Mouse (Mus musculus) neural tube, embryonic 11.5 days (tissue): ENCODE measurements around the gene Aoc2. TPM values are rescaled to one million over a fixed set of nuclear protein-coding genes. Genes with fewer than 3 reads are reported as not detected.
"Not testable (repeated sequence)": the region's sequence is repeated elsewhere in the genome, so short reads cannot be mapped to it uniquely, and the experiment has no call there.

Experiments used
- ATAC-seq: fragments of 200-750 bp; cut with Nextera tagmentation; 2 replicates; pipeline ENCODE4 v1.8.0; 2017; ENCODE audit warnings: moderate number of reproducible peaks, mild to moderate bottlenecking, moderate TSS enrichment, moderate library complexity; ENCODE audit not compliant: insufficient read depth, low FRiP score, low TSS enrichment
- DNase-seq: peaks from one replicate; pipeline ENCODE4 v3.0.0-alpha.2; 2015; ENCODE audit warnings: low spot score
- H3K27ac ChIP-seq: fragments of 300-500 bp; sonication (generic); 2 replicates; pipeline ENCODE4 v1.5.1; 2014; ENCODE audit warnings: low read depth, mild to moderate bottlenecking, low read length
- H3K27me3 ChIP-seq: fragments of 300-500 bp; sonication (generic); 2 replicates; pipeline ENCODE4 v1.6.1; 2014; ENCODE audit warnings: mild to moderate bottlenecking, low read length, mixed read lengths; ENCODE audit not compliant: control insufficient read depth, insufficient read depth
- H3K36me3 ChIP-seq: fragments of 300-500 bp; sonication (generic); 2 replicates; pipeline ENCODE4 v1.6.1; 2014; ENCODE audit warnings: mild to moderate bottlenecking, low read length, moderate library complexity, mixed read lengths; ENCODE audit not compliant: control insufficient read depth, insufficient read depth
- H3K4me1 ChIP-seq: fragments of 300-500 bp; sonication (generic); 2 replicates; pipeline ENCODE4 v1.6.1; 2014; ENCODE audit warnings: low read length, mixed read lengths; ENCODE audit not compliant: control insufficient read depth, insufficient read depth
- H3K4me2 ChIP-seq: fragments of 300-500 bp; sonication (generic); 2 replicates; pipeline ENCODE4 v1.6.1; 2014; ENCODE audit warnings: low read depth, mild to moderate bottlenecking, moderate library complexity
- H3K4me3 ChIP-seq: fragments of 300-500 bp; sonication (generic); 2 replicates; pipeline ENCODE4 v1.5.1; 2014; ENCODE audit warnings: low read depth, low read length
- H3K9ac ChIP-seq: fragments of 300-500 bp; sonication (generic); 2 replicates; pipeline ENCODE4 v1.6.1; 2014; ENCODE audit warnings: mild to moderate bottlenecking, low read length
- H3K9me3 ChIP-seq: fragments of 300-500 bp; sonication (generic); 2 replicates; pipeline ENCODE4 v1.6.1; 2016; ENCODE audit warnings: low read length; ENCODE audit not compliant: control insufficient read depth
- WGBS: fragments of 180-500 bp; shearing (Covaris S2); extraction: QIAGEN DNeasy Blood & Tissue Kit; methylation state at CpG from one replicate; pipeline ENCODE4 v1.1.7; 2014; 5-methylcytosine and 5-hydroxymethylcytosine counted together
- polyA plus RNA-seq: library from polyadenylated mRNA; unstranded; fragments of >200 nt; fragmentation: Nextera tagmentation; extraction: Ambion mirVana; gene quantifications from 2 replicates; pipeline ENCODE4 v1.2.1, GENCODE M21; 2014

Aoc2 gene
- polyA plus RNA-seq, 1 experiment from 2014 or later, result 1.8 TPM

DNA sequence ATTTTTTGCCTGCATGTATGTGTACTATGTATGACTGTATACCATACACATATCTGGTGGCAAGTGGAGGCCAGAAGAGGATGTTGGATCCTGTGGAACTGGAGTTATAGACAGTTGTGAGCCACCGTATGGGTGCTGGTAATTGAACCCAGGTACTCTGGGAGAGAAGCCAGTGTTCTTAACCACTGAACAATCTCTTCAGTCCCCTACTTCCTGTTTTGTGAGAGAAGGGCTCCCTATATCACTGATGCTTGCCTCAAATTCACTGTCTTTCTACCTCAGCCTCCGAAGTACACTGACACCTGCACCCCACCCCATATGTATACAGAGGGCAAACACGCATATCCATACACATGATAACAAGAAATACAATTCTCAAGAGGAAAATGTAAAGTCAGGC, 13.8 kb upstream of the Aoc2 start:
- Histone ChIP-seq H3K9me3 (no peaks in the 10 kb centered on the region), H3K36me3 (no peaks in the 10 kb centered on the region), H3K9ac (no peak overlapping the region), H3K27ac (no peak overlapping the region), H3K4me3 (no peak overlapping the region), H3K4me1 (no peaks in the 10 kb centered on the region), H3K27me3 (no peaks in the 10 kb centered on the region), H3K4me2 (no peak overlapping the region)
- ATAC-seq, result no peak
- WGBS, result 90% methylated on average over 3 of the region's 3 CpGs
- DNase-seq, result no peak

DNA sequence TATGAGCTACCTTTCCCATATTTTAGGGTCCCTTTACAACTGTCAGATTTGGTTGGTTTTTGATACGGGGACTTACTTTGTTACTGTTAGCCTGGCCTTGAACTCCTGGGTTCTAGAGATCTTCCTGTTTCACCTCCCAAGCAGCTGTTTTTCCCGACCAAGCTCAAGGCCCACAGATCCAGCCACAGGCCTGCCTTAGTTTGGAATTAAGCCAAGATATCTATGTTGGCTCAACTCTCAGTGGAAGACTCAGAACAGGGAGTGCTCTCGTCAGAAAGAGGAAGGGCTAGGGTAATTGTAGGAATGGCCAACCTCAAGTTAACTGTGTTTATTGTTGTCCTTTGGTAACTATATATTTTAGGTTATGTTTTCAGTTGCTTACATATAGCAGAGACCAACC, 12.7 kb upstream of the Aoc2 start:
- no peak overlapping the region for H3K9ac ChIP-seq
- H3K27me3 ChIP-seq, result no peaks in the 10 kb centered on the region
- ATAC-seq (no peak), DNase-seq (no peak)
- 75% methylated on average over 3 of the region's 3 CpGs for WGBS
- peaks cover 5% of the 10 kb centered on the region; the same call in 1 of the 2 replicates for H3K4me1 ChIP-seq
- no peak overlapping the region for H3K27ac ChIP-seq
- H3K4me2 ChIP-seq, result no peak overlapping the region
- H3K9me3 ChIP-seq, result no peaks in the 10 kb centered on the region
- no peak overlapping the region for H3K4me3 ChIP-seq
- H3K36me3 ChIP-seq, result no peaks in the 10 kb centered on the region

DNA sequence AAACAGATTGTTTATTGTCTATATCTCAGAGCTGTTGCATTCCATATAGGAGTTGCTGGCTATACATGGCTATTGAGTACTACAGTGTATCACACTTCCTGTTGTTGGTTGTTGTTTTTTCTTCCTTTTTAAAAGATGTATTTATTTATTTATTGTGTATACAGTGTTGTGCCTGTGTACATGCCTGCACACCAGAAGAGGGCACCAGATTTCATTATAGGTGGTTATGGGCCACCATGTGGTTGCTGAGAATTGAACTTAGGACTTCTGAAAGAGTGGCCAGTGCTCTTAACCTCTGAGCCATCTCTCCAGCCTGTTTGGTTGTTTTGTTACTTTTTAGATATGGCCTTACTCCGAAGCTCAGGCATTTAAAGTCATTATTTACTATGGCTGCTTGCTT, 10.3 kb upstream of the Aoc2 start:
- WGBS, result 97% methylated on average over 1 of the region's 1 CpGs
- no peak overlapping the region for H3K4me3 ChIP-seq
- H3K9ac ChIP-seq, result no peak overlapping the region
- ATAC-seq (no peak), DNase-seq (no peak)
- no peaks in the 10 kb centered on the region for H3K27me3 ChIP-seq
- no peak overlapping the region for H3K4me2 ChIP-seq
- no peak overlapping the region for H3K27ac ChIP-seq
- H3K9me3 ChIP-seq, result no peaks in the 10 kb centered on the region
- no peaks in the 10 kb centered on the region; the same call in 1 of the 2 replicates for H3K36me3 ChIP-seq
- H3K4me1 ChIP-seq, result peaks cover 6% of the 10 kb centered on the region; the same call in 1 of the 2 replicates

DNA sequence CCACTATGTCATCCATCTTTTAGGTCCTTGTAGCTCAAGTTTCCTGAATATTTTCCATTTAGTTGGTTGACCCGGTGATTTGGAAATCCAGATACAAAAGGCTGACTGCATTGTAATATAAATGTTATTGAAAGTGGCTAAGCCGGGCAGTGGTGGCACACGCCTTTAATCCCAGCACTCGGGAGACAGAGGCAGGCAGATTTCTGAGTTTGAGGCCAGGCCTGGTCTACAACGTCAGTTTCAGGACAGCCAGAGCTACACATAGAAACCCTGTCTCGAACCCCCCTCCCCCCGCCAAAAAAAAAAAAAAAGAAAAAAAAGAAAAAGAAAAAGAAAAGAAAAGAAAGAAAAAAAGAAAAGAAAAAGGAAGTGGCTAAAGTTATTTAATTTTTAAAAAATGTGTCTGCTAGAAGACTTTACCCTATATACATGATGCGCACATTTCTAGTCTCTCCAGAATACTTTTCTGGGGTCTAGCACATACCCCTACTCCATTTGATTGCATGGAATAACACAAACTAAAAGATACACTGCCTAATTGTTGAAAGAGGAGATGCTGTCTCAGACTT, 9.7 kb upstream of the Aoc2 start:
- H3K4me3 ChIP-seq, result peak overlapping the region; percentile 92
- WGBS, result 83% methylated on average over 8 of the region's 8 CpGs
- peak overlapping the region; percentile 80 for H3K9ac ChIP-seq
- H3K36me3 ChIP-seq, result peaks cover 4% of the 10 kb centered on the region
- no peaks in the 10 kb centered on the region for H3K9me3 ChIP-seq
- H3K27ac ChIP-seq, result peak overlapping the region; percentile 24; the same call in 1 of the 2 replicates
- DNase-seq (no peak), ATAC-seq (no peak)
- peak overlapping the region; percentile 91 for H3K4me2 ChIP-seq
- H3K4me1 ChIP-seq, result peaks cover 6% of the 10 kb centered on the region; the same call in 1 of the 2 replicates
- H3K27me3 ChIP-seq, result no peaks in the 10 kb centered on the region

DNA sequence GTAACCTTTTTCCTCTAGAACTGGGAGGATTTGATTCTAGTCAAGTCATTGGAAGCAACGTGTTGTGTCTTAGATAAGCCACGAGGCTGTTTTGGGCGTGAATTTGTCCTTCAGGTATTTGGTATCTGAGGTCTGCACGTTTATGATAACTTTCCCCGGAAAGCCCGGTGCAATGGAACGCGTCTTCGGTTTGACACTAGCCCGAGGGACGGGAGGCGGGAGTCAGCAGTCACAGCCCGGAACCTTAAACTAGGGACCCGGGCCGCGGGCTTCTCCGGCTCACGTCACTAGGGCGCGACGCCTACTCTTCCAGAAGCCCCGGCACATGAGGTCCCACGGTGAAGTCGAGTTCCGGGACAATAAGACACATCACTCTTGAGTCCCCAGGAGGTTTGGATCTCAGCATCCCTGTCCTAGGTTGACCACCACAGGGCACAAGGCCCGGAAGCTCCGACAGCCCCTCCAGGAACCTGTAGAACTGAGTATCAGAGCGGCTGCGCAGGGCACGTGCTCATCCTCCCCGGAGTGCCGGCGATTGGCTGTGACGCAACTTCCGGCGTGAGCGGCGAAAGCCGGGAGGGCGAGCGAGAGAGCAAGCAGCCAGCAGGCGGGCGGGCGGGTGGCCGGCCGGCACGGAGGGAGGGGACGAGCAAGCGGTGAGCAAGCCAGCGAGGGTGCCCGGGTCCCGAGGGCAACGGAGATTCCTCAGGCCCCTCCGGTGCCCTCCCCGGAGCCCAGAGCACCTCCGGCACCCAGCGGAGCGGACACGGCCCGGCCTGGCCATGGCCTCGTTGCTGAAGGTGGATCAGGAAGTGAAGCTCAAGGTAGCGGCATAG, 9.0 kb upstream of the Aoc2 start, which contains the start of gene Psme3:
TSS of gene Psme3 (plus strand) at position 549 of the 836 bp plus-strand sequence.
- under 1% methylated on average over 56 of the region's 62 CpGs for WGBS

DNA sequence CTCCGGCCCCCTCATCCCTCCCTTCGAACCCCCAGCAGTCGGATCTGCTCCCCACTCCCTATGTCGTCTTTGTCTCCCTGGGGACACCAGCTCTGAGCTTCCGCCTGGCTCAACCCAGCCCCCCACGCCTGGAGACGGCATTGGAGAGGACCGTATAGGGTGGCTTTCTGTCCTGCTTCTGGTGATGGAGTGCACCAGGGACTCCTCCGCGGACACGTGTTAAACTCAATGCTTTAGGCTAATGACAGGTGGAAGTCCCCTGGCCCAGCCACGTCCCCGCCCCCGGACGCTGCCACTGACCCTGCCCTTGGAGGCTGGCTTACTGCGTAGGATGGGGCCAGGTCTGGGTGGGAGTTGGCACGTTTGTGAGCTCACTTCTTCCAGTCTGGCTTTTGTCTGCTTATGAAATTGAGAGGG, 8.4 kb upstream of the Aoc2 start:
- H3K4me2 ChIP-seq, result peak overlapping the region; percentile 91
- H3K4me1 ChIP-seq, result peaks cover 6% of the 10 kb centered on the region; the same call in 1 of the 2 replicates
- peaks cover 7% of the 10 kb centered on the region for H3K36me3 ChIP-seq
- WGBS, result 0% methylated on average over 17 of the region's 17 CpGs
- no peak for DNase-seq
- no peaks in the 10 kb centered on the region for H3K9me3 ChIP-seq
- H3K27me3 ChIP-seq, result no peaks in the 10 kb centered on the region
- H3K27ac ChIP-seq, result 0 out of 2 replicates have a peak overlapping the region, but pooled peaks have one; percentile 24
- peak overlapping the region; percentile 80 for H3K9ac ChIP-seq
- H3K4me3 ChIP-seq, result peak overlapping the region; percentile 92
- peak; percentile 53 for ATAC-seq

More for the DNA sequence above, 9.0 kb upstream of the Aoc2 start, which contains the start of gene Psme3:
- H3K4me1 ChIP-seq, result peaks cover 6% of the 10 kb centered on the region; the same call in 1 of the 2 replicates
- H3K4me3 ChIP-seq, result peak within 1 kb of the TSS; percentile 92
- H3K36me3 ChIP-seq, result peaks cover 5% of the 10 kb centered on the region
- peak within 1 kb of the TSS; percentile 80 for H3K9ac ChIP-seq
- peak within 1 kb of the TSS; percentile 24; the same call in 1 of the 2 replicates for H3K27ac ChIP-seq
- DNase-seq, result peak; percentile 95
- peak within 1 kb of the TSS; percentile 91 for H3K4me2 ChIP-seq
- H3K27me3 ChIP-seq, result no peaks in the 10 kb centered on the region
- ATAC-seq, result peak; percentile 83
- no peaks in the 10 kb centered on the region for H3K9me3 ChIP-seq

DNA sequence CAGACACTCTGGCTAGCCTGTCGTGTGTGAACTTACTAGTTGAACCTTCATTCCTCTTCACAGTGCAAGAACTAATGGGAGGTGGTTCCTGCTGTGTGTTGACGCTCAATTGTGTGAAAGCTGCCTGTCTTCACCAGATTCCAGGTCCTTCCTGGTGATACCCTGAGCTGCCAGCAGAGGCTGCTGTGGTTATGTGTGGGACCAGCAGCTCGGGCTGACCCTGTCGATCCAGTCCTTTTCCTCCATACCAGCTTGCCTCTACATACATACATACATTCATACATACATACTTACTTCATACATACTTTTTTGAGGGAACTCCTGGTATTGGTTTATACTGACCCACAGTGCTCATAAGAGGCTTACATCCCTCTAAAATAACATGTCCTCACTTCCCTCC, 1.3 kb upstream of the Aoc2 start:
- peak; percentile 77 for DNase-seq
- H3K27me3 ChIP-seq, result no peaks in the 10 kb centered on the region
- H3K9ac ChIP-seq, result no peak overlapping the region
- peaks cover 13% of the 10 kb centered on the region for H3K36me3 ChIP-seq
- H3K4me2 ChIP-seq, result no peak overlapping the region
- 25% methylated on average over 4 of the region's 4 CpGs for WGBS
- ATAC-seq, result no peak
- H3K4me1 ChIP-seq, result no peaks in the 10 kb centered on the region
- no peak overlapping the region for H3K27ac ChIP-seq
- H3K4me3 ChIP-seq, result no peak overlapping the region
- H3K9me3 ChIP-seq, result no peaks in the 10 kb centered on the region

DNA sequence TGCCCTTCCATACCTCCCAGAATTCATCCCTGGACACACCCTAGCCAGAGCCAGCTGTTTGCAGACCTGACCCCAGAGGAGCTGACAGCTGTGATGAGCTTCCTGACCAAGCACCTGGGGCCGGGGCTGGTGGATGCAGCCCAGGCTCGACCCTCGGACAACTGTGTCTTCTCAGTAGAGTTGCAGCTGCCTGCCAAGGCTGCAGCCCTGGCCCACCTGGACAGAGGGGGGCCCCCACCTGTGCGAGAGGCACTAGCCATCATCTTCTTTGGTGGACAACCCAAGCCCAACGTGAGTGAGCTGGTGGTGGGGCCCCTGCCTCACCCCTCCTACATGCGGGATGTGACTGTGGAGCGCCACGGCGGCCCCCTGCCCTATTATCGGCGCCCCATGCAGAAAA, 338 bp downstream of the Aoc2 start:
- H3K27me3 ChIP-seq, H3K9me3 ChIP-seq, ATAC-seq, DNase-seq, H3K4me2 ChIP-seq, H3K36me3 ChIP-seq, H3K9ac ChIP-seq, H3K4me1 ChIP-seq, H3K27ac ChIP-seq, H3K4me3 ChIP-seq: not testable (repeated sequence)
- 93% methylated on average over 11 of the region's 11 CpGs for WGBS
